Mouse (Mus musculus): ENCODE measurements around the gene Tpx2. TPM values are rescaled to one million over a fixed set of nuclear protein-coding genes. Genes with fewer than 3 reads are reported as not detected.

The Tpx2 gene
- total and polyA plus RNA-seq, 2 experiments from 2014 or later, result 8.1 to 14.3 TPM

DNA sequence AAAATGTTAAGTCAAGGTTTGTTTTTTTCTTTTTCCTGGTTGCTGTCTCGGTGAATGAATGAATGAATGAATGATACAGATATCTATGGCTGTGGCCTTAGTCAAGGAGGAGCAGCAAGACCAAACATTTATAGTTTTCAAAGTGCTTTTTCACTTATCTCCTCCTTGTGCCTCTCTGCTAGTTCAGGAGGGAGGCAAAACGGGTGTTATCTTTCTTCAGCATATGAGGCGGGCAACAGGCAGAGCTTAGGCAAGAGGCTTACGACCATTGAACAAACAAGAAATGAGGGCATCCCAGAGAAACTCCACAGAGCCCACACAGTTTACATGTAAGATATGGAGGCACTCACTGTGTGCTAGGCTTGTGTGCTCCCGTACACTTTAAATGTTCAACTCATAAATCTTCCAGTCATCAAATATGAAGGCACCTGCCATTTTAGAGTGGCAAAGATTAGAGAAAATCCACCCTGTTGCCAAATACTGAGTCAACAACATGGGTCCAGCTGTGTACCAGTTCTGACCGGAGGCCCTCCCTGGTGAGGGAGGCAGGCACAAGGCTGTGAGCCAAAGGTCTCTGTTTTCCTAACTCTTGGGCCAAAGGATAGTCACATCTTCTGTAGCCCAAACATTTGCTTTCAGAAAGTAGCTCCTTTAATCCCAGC, 33.4 kb upstream of the Tpx2 start:
- Histone ChIP-seq H3K27ac (no peak overlapping the region), H3K9me3 (ENCODE audit: low read length) (no peaks in the 10 kb centered on the region), H3K4me3 (ENCODE audit: low read length) (no peak overlapping the region), H3K36me3 (ENCODE audit: insufficient read depth, low read length) (no peaks in the 10 kb centered on the region), H3K27me3 (ENCODE audit: insufficient read depth, low read length) (no peaks in the 10 kb centered on the region), H3K4me1 (ENCODE audit: insufficient read depth, low read length) (peaks cover 15% of the 10 kb centered on the region), H3K4me2 (ENCODE audit: low read depth, low read length) (no peak overlapping the region), H3K9ac (replicated peaks; ENCODE audit: low read length) (no peak overlapping the region)
- no peak for DNase-seq (ENCODE audit: low spot score)
- ATAC-seq, result no peak
- no peak for TF ChIP-seq CTCF (IDR thresholded peaks at IDR 0.05; ENCODE audit: low read depth)
- WGBS, result 79% methylated on average over 6 of the region's 6 CpGs

- Histone ChIP-seq H3K4me3 (ENCODE audit: low read length) (no peak overlapping the region), H3K4me1 (ENCODE audit: insufficient read depth, low read length) (peaks cover 31% of the 10 kb centered on the region), H3K27ac (no peak overlapping the region), H3K4me2 (ENCODE audit: low read depth, low read length) (no peak overlapping the region), H3K36me3 (ENCODE audit: insufficient read depth, low read length) (no peaks in the 10 kb centered on the region), H3K9me3 (ENCODE audit: low read length) (no peaks in the 10 kb centered on the region), H3K9ac (replicated peaks; ENCODE audit: low read length) (no peak overlapping the region), H3K27me3 (ENCODE audit: insufficient read depth, low read length) (no peaks in the 10 kb centered on the region)
- no peak for TF ChIP-seq CTCF (IDR thresholded peaks at IDR 0.05; ENCODE audit: low read depth)
- no peak for DNase-seq (ENCODE audit: low spot score)
- WGBS, result 62% methylated on average over 7 of the region's 7 CpGs
- ATAC-seq, result no peak
Measured at GRCm38 (mm10) chr2:152815879-152816656, 31.7 kb upstream of the Tpx2 start.

DNA sequence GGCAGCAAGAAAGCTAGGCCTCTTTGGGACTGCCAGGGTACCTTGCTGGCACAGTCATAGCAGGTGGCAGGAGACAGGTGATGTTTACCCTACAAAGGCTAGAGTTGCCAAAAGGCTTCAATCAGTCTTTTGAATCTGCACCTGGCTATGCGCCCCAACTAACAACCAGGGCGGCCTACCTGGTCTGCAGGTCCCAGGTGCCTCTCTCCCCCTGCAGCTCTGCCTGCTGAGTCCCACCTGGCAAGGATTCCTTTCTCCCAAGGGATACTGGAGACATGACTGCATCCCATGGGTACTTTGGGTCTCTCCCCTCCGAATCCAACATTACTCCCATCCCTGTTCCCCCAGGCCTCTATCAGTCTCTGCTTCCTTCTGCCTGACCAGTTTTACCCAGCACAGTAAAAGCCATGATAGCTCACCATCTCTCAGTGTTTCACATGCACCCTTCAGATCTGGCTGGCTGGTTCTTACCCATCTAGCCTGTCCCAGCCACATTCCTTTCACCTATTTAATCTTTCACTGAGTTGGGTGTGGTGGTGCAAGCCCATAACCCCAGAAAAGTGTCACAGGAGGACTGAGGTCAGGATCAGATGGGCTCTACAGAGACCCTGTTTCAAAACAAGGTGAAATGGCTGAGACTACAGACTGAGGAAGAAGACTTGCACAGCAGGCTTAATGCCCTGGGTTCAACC, 31.0 kb upstream of the Tpx2 start:
- Histone ChIP-seq H3K36me3 (ENCODE audit: insufficient read depth, low read length) (no peaks in the 10 kb centered on the region), H3K27ac (no peak overlapping the region), H3K27me3 (ENCODE audit: insufficient read depth, low read length) (no peaks in the 10 kb centered on the region), H3K9me3 (ENCODE audit: low read length) (no peaks in the 10 kb centered on the region), H3K4me2 (ENCODE audit: low read depth, low read length) (no peak overlapping the region), H3K9ac (replicated peaks; ENCODE audit: low read length) (0 out of 2 replicates have a peak overlapping the region, but pooled peaks have one; percentile 21), H3K4me1 (ENCODE audit: insufficient read depth, low read length) (peaks cover 38% of the 10 kb centered on the region), H3K4me3 (ENCODE audit: low read length) (no peak overlapping the region)
- DNase-seq (ENCODE audit: low spot score) (no peak), ATAC-seq (no peak)
- TF ChIP-seq CTCF (IDR thresholded peaks at IDR 0.05; ENCODE audit: low read depth), result no peak
- 74% methylated on average over 3 of the region's 3 CpGs for WGBS

GRCm38 (mm10) chr2:152817596-152818291, 30.0 kb upstream of the Tpx2 start:
- Histone ChIP-seq H3K9ac (replicated peaks; ENCODE audit: low read length) (no peak overlapping the region), H3K9me3 (ENCODE audit: low read length) (no peaks in the 10 kb centered on the region), H3K4me3 (ENCODE audit: low read length) (no peak overlapping the region), H3K27ac (peak overlapping the region; percentile 69), H3K4me1 (ENCODE audit: insufficient read depth, low read length) (peaks cover 38% of the 10 kb centered on the region), H3K36me3 (ENCODE audit: insufficient read depth, low read length) (no peaks in the 10 kb centered on the region), H3K27me3 (ENCODE audit: insufficient read depth, low read length) (no peaks in the 10 kb centered on the region), H3K4me2 (ENCODE audit: low read depth, low read length) (no peak overlapping the region)
- DNase-seq (ENCODE audit: low spot score) (peak; percentile 70), ATAC-seq (peak; percentile 65)
- no peak for TF ChIP-seq CTCF (IDR thresholded peaks at IDR 0.05; ENCODE audit: low read depth)
- WGBS, result 28% methylated on average over 6 of the region's 6 CpGs

DNA sequence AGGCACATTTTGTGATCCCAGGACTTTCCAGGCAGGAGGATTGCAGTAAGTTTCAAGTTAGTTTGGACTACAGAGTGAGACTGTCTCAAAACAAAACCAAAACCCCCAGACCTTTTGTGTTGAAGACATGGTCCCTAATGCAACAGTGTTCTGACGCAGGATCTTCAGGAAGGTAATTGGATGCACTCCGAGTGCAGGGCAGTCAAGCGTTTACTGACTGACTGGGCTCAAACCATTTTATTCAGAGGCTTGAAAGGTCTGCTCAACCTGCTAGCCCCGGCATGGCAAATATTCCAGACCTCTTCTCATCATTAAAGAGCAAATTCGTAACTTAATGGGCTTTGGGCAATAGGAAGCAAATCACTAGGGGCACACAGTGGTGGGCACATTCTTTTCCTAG, 29.1 kb upstream of the Tpx2 start:
- TF ChIP-seq CTCF (IDR thresholded peaks at IDR 0.05; ENCODE audit: low read depth), result no peak
- ATAC-seq, result no peak

GRCm38 (mm10) chr2:152819097-152819624, 28.6 kb upstream of the Tpx2 start:
- peak overlapping the region; percentile 73; the same call in 1 of the 2 replicates for H3K27ac ChIP-seq

More for the DNA sequence above, 29.1 kb upstream of the Tpx2 start:
- no peaks in the 10 kb centered on the region for H3K9me3 ChIP-seq (ENCODE audit: low read length)
- WGBS, result 48% methylated on average over 5 of the region's 5 CpGs
- H3K36me3 ChIP-seq (ENCODE audit: insufficient read depth, low read length), result no peaks in the 10 kb centered on the region
- no peaks in the 10 kb centered on the region for H3K27me3 ChIP-seq (ENCODE audit: insufficient read depth, low read length)
- no peak overlapping the region for H3K9ac ChIP-seq (replicated peaks; ENCODE audit: low read length)
- DNase-seq (ENCODE audit: low spot score), result no peak
- H3K4me1 ChIP-seq (ENCODE audit: insufficient read depth, low read length), result peaks cover 38% of the 10 kb centered on the region
- H3K4me3 ChIP-seq (ENCODE audit: low read length), result no peak overlapping the region
- H3K27ac ChIP-seq, result peak overlapping the region; percentile 9; the same call in 1 of the 2 replicates
- H3K4me2 ChIP-seq (ENCODE audit: low read depth, low read length), result no peak overlapping the region

More at GRCm38 (mm10) chr2:152819097-152819624, 28.6 kb upstream of the Tpx2 start:
- DNase-seq (ENCODE audit: low spot score) (no peak), ATAC-seq (no peak)
- Histone ChIP-seq H3K9ac (replicated peaks; ENCODE audit: low read length) (no peak overlapping the region), H3K27me3 (ENCODE audit: insufficient read depth, low read length) (no peaks in the 10 kb centered on the region), H3K4me2 (ENCODE audit: low read depth, low read length) (no peak overlapping the region), H3K4me1 (ENCODE audit: insufficient read depth, low read length) (peaks cover 38% of the 10 kb centered on the region), H3K9me3 (ENCODE audit: low read length) (no peaks in the 10 kb centered on the region), H3K4me3 (ENCODE audit: low read length) (no peak overlapping the region), H3K36me3 (ENCODE audit: insufficient read depth, low read length) (no peaks in the 10 kb centered on the region)
- 96% methylated on average over 3 of the region's 3 CpGs for WGBS
- TF ChIP-seq CTCF (IDR thresholded peaks at IDR 0.05; ENCODE audit: low read depth), result no peak

Measured in hindbrain, postnatal 0 days (tissue).